Mouse (Mus musculus) midbrain, embryonic 12.5 days (tissue): ENCODE measurements around the gene Arhgap21. TPM values are rescaled to one million over a fixed set of nuclear protein-coding genes. Genes with fewer than 3 reads are reported as not detected.

Experiments used
- ATAC-seq: fragments of 200-750 bp; cut with Nextera tagmentation; 2 replicates; pipeline ENCODE4 v1.8.0; 2017; ENCODE audit warnings: low read depth, moderate TSS enrichment, moderate library complexity; ENCODE audit not compliant: low FRiP score
- H3K27ac ChIP-seq: fragments of 300-500 bp; sonication (generic); replicated peaks from 2 replicates; pipeline ENCODE4 v1.5.1; 2016; ENCODE audit warnings: mild to moderate bottlenecking
- H3K27me3 ChIP-seq: fragments of 300-500 bp; sonication (generic); 2 replicates; pipeline ENCODE4 v1.6.1; 2016; ENCODE audit warnings: mild to moderate bottlenecking
- H3K36me3 ChIP-seq: fragments of 300-500 bp; sonication (generic); 2 replicates; pipeline ENCODE4 v1.6.1; 2016
- H3K4me1 ChIP-seq: fragments of 300-500 bp; sonication (generic); 2 replicates; pipeline ENCODE4 v1.6.1; 2016
- H3K4me2 ChIP-seq: fragments of 300-500 bp; sonication (generic); replicated peaks from 2 replicates; pipeline ENCODE4 v1.6.1; 2016; ENCODE audit warnings: mild to moderate bottlenecking, moderate library complexity
- H3K4me3 ChIP-seq: fragments of 300-500 bp; sonication (generic); 2 replicates; pipeline ENCODE4 v1.5.1; 2016; ENCODE audit warnings: mild to moderate bottlenecking
- H3K9ac ChIP-seq: fragments of 300-500 bp; sonication (generic); replicated peaks from 2 replicates; pipeline ENCODE4 v1.6.1; 2016; ENCODE audit warnings: mild to moderate bottlenecking, moderate library complexity
- H3K9me3 ChIP-seq: fragments of 300-500 bp; sonication (generic); 2 replicates; pipeline ENCODE4 v1.6.1; 2016; ENCODE audit warnings: mild to moderate bottlenecking
- WGBS: fragments of 180-500 bp; shearing (Covaris S2); methylation state at CpG from one replicate; pipeline ENCODE4 v1.1.7; 2016; 5-methylcytosine and 5-hydroxymethylcytosine counted together
- polyA plus RNA-seq: library from polyadenylated mRNA; unstranded; fragments of >200 nt; fragmentation: Nextera tagmentation; extraction: Ambion mirVana; gene quantifications from 2 replicates; pipeline ENCODE4 v1.2.1, GENCODE M21; 2016

The Arhgap21 gene
- polyA plus RNA-seq, 1 experiment from 2014 or later: 67.8 TPM

DNA sequence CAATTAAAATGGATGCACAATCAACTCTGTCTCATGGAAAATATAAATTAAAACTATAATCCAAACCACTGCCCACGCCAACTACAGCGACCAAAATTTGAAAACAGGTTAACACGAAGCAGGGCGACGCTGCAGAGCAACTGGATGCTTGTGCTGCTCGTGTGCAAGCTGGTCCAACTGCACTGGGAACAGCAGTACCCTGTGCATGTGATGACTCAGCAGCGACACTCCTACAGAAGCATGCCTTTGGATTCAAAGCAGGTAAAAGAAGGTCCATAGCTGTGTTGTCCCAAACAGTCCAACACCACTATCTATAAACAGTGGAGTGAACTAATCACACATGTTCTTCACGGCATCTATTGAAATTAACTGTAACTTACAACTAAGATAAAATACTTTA is 63.3 kb downstream of the Arhgap21 start:
- no peak overlapping the region for H3K4me3 ChIP-seq
- WGBS: 94% methylated on average over 8 of the region's 8 CpGs
- no peak overlapping the region for H3K4me2 ChIP-seq
- H3K4me1 ChIP-seq: no peaks in the 10 kb centered on the region
- H3K9ac ChIP-seq: no peak overlapping the region
- no peaks in the 10 kb centered on the region for H3K27me3 ChIP-seq
- peaks cover 12% of the 10 kb centered on the region; the same call in 1 of the 2 replicates for H3K36me3 ChIP-seq
- no peak for ATAC-seq
- H3K9me3 ChIP-seq: no peaks in the 10 kb centered on the region
- H3K27ac ChIP-seq: no peak overlapping the region

DNA sequence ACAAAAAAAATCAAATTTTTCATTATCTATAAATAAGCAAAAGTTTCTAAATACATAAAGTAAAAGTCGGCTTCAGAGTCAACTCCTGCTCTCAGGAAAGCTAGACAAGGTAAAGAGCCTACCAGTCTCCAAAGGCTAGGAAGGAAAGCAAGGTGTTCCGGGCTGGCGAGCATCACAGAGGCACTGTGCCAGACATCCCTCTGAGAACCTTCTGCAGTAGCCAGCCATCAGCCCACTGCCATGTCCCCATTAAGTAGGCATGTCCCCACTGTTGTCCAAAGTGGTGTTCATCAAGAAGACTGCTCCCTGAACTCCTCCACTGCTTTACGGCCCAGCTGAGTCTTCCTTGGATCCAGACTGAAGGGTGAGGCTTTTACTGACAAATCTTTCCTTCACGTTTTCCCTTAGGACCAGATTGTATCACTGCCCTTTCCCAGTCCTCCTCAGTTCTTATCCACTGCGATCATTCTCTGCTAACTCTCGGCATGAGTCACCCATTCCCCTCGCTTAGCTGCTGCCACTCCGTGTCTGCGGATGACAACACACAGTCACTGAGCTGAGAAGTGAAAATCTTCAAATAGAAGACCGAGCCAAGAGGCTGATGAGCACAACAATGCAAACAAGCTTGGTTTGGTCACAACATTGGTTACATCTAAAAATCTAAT is 65.6 kb downstream of the Arhgap21 start:
- Histone ChIP-seq H3K27ac (no peak overlapping the region), H3K4me3 (no peak overlapping the region), H3K36me3 (0 out of 2 replicates have a peak, but pooled peaks cover 4% of the 10 kb centered on the region), H3K9me3 (no peaks in the 10 kb centered on the region), H3K4me2 (no peak overlapping the region), H3K9ac (no peak overlapping the region), H3K4me1 (peaks cover 3% of the 10 kb centered on the region; the same call in 1 of the 2 replicates), H3K27me3 (no peaks in the 10 kb centered on the region)
- no peak for ATAC-seq
- WGBS: 91% methylated on average over 11 of the region's 11 CpGs

DNA sequence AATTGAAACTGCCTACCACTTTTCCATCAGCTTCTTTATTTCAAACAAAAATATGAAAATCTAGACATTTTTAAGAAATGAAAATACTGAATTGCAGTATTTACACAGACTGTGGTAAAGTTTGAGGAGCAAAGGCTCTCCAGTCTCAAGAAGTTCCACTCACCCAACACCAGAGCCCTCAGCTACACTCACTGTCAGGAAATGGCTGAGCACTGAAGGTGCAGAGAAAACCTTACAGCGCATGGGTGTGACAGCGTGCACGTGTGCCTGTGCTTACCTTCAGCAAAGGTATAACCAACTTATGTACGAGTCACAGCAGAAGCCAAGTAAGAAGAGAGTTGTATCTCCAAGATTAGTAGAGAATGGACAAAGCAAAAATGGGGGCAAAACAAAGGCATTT is 66.8 kb downstream of the Arhgap21 start:
- H3K4me3 ChIP-seq: no peak overlapping the region
- H3K9me3 ChIP-seq: no peaks in the 10 kb centered on the region
- no peak for ATAC-seq
- 97% methylated on average over 4 of the region's 4 CpGs for WGBS
- 0 out of 2 replicates have a peak, but pooled peaks cover 4% of the 10 kb centered on the region for H3K36me3 ChIP-seq
- H3K4me1 ChIP-seq: peaks cover 3% of the 10 kb centered on the region; the same call in 1 of the 2 replicates
- no peaks in the 10 kb centered on the region for H3K27me3 ChIP-seq
- no peak overlapping the region for H3K27ac ChIP-seq
- no peak overlapping the region for H3K4me2 ChIP-seq
- no peak overlapping the region for H3K9ac ChIP-seq

DNA sequence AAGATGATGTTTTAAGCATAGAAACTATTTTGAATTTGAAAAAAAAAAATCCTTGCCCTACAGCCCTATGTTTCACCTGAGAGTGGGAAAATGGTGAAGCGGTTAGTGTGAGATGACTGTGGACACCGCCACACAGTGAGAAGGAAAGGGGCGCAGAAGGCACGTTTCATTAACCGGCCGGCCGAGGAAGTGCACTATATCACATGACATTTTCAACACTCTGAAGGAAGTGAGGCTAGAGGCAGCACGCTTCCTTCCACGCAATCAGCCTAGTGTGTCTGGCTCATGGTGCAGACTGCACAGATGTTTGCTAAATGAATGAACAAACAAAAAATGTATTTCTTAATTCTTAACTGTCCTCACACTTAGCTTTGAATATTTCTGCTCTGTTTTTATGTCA is 69.4 kb downstream of the Arhgap21 start:
- ATAC-seq: no peak
- Histone ChIP-seq H3K27ac (no peak overlapping the region), H3K36me3 (0 out of 2 replicates have a peak, but pooled peaks cover 4% of the 10 kb centered on the region), H3K27me3 (no peaks in the 10 kb centered on the region), H3K9me3 (no peaks in the 10 kb centered on the region), H3K4me1 (peaks cover 8% of the 10 kb centered on the region; the same call in 1 of the 2 replicates), H3K4me2 (no peak overlapping the region), H3K9ac (no peak overlapping the region), H3K4me3 (no peak overlapping the region)
- 86% methylated on average over 9 of the region's 9 CpGs for WGBS

DNA sequence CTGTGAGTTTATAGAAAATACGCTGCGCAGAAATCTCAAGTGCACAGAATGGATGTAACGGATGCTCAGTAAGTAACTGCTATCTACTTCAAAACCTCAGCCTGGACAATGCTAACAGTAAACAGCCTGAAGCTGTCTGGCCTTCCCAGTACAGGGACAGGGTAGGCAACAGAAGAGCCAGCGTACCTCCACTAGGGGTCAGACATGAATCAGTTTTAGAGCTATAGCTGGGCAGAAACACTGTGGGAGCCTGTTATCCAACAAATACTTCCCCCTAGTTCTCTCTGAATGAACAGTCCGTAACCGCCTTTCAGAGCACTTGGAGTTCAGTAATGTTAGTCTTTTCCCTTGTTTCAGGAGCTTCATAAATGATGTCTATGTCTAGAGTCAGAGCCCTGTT is 70.0 kb downstream of the Arhgap21 start:
- Histone ChIP-seq H3K9ac (no peak overlapping the region), H3K4me2 (no peak overlapping the region), H3K4me3 (no peak overlapping the region), H3K27me3 (no peaks in the 10 kb centered on the region), H3K4me1 (peaks cover 12% of the 10 kb centered on the region; the same call in 1 of the 2 replicates), H3K36me3 (0 out of 2 replicates have a peak, but pooled peaks cover 4% of the 10 kb centered on the region), H3K27ac (no peak overlapping the region), H3K9me3 (no peaks in the 10 kb centered on the region)
- WGBS: 44% methylated on average over 6 of the region's 6 CpGs
- ATAC-seq: peak; percentile 85

DNA sequence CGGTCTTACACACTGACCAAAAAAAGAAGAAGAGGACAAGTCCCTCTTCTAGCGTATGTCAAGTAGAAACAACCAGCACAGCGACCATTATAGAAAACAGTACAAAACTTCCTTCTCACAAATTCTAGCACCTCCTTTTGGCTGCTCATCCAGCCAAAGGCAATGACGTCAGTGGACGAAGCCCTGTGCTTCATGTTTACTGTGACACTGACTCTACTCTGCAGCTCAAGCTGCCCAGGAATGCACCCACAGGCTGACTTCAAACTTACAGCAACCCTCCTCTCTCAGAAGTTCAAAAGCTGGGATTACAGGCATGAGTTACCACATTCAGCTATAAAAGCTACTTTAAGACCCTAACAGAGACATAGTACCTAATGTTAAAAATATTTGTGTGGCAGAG is 72.2 kb downstream of the Arhgap21 start:
- no peaks in the 10 kb centered on the region for H3K27me3 ChIP-seq
- peaks cover 5% of the 10 kb centered on the region; the same call in 1 of the 2 replicates for H3K36me3 ChIP-seq
- H3K4me2 ChIP-seq: no peak overlapping the region
- 84% methylated on average over 5 of the region's 5 CpGs for WGBS
- H3K4me3 ChIP-seq: no peak overlapping the region
- no peak overlapping the region for H3K9ac ChIP-seq
- H3K9me3 ChIP-seq: no peaks in the 10 kb centered on the region
- no peak for ATAC-seq
- peaks cover 12% of the 10 kb centered on the region; the same call in 1 of the 2 replicates for H3K4me1 ChIP-seq
- no peak overlapping the region for H3K27ac ChIP-seq

DNA sequence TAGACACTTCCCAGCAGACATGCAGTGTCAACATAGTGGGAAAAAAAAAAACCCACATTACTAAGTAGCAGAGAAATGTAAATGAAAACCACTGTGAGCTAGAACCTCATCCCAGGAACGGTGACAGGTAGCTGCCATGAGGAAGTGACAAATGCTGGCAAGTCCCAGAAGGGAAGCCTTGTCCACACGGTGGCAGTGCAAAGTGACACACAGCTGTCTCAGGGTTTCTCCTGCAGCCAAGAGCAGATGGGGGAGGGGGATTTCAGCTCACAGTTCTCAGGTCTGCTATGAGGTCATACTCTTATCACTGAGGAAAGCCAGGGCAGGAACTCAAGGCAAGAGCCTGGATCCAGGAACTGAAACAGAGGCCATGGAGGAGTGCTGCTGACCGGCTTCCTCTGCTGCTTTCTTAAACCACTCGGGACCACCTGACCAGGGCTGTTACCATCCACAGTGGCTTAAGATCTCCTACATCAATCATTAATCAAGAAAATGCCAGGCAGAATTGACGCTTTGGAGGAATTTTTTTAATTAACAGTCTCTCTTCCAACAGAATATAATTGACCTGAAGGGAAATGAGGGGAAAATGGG is 74.5 kb downstream of the Arhgap21 start:
- peak; percentile 61; the same call in 1 of the 2 replicates for ATAC-seq
- Histone ChIP-seq H3K27ac (0 out of 2 replicates have a peak overlapping the region, but pooled peaks have one; percentile 39), H3K4me1 (peaks cover 9% of the 10 kb centered on the region; the same call in 1 of the 2 replicates), H3K9ac (no peak overlapping the region), H3K4me3 (no peak overlapping the region), H3K4me2 (no peak overlapping the region), H3K9me3 (no peaks in the 10 kb centered on the region), H3K27me3 (no peaks in the 10 kb centered on the region), H3K36me3 (peaks cover 11% of the 10 kb centered on the region; the same call in 1 of the 2 replicates)
- 47% methylated on average over 5 of the region's 5 CpGs for WGBS

DNA sequence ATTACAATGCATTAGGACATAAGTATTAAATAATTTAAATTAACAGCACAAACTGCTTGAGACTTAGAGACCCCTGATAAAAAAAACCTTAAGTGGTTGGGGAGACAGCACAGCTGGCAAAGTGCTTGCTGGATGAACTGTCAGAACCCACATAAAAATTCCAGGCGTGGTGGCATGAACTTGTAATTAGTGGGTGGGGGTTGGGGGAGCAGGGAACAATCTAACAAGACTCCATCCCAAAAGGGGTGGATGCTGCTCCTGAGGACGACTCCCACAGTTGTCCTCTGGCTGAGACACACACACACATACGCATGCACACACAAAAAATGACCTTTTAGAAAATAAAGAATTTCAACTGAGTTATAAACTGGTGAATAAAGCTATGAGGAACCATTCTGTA is 79.9 kb downstream of the Arhgap21 start:
- H3K4me3 ChIP-seq: no peak overlapping the region
- 86% methylated on average over 3 of the region's 3 CpGs for WGBS
- ATAC-seq: no peak
- no peak overlapping the region for H3K4me2 ChIP-seq
- H3K4me1 ChIP-seq: no peaks in the 10 kb centered on the region
- H3K9ac ChIP-seq: no peak overlapping the region
- no peaks in the 10 kb centered on the region for H3K27me3 ChIP-seq
- no peaks in the 10 kb centered on the region for H3K9me3 ChIP-seq
- no peak overlapping the region for H3K27ac ChIP-seq
- peaks cover 29% of the 10 kb centered on the region for H3K36me3 ChIP-seq

DNA sequence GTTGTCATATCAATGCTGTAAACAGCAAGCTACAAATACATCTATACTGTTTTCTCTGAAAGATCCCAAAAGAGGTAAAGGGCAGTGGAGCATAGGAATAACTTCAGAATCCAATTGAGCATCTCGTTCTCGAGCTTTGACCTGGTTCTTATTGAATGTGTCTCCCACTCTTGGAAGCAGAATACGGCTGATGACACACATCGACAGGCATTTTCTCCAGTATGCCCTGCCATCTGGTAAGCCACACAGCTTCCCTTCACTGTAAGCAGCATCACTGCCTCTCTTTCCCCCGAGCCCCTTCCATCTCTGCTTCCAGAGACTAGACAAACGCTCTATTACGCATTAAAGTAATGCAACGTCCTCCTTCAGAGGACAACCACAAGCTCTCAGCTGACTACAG is 85.4 kb downstream of the Arhgap21 start:
- ATAC-seq: no peak
- H3K4me3 ChIP-seq: no peak overlapping the region
- 88% methylated on average over 8 of the region's 8 CpGs for whole genome bisulfite sequencing
- H3K27me3 ChIP-seq: no peaks in the 10 kb centered on the region
- H3K36me3 ChIP-seq: peaks cover 53% of the 10 kb centered on the region
- no peaks in the 10 kb centered on the region for H3K9me3 ChIP-seq
- no peak overlapping the region for H3K9ac ChIP-seq
- no peak overlapping the region for H3K27ac ChIP-seq
- H3K4me2 ChIP-seq: no peak overlapping the region
- no peaks in the 10 kb centered on the region for H3K4me1 ChIP-seq

DNA sequence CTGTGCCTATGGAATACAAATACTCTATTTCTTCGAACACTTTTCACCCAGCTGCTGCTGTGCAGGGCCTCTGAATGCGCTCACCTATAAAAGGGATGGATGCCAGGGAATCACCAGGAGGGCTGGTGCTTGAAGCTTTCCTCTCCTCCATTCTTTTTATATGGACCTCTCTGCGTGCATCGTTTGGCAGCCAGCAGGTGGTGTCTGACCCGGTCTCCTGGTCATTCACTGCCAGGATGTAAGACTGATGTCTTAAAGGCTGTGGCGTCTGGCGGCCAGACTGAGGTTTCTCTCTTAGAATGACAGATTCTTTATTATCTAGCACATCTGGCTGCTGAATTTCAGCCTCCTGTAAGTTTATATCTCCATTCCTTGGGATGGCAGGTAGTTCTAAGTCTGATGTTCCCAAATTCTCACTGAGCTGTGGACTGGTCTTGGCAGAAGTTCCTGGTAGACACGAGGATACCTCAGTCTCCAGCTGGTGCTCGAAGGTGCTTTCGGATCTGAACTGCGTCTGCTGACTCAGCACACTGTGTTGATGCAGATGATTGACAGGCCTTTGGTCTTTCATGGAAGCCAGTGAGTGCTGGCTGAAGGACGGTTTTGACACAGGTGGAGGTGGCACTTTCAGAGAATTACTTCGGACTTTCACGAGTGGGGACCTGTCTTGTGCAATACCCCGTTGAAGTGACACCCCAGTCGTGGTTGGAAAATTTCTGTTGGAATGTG is 88.6 kb downstream of the Arhgap21 start:
- peaks cover 43% of the 10 kb centered on the region for H3K36me3 ChIP-seq
- no peak overlapping the region for H3K4me3 ChIP-seq
- no peaks in the 10 kb centered on the region for H3K4me1 ChIP-seq
- H3K9ac ChIP-seq: no peak overlapping the region
- no peak for ATAC-seq
- no peak overlapping the region for H3K4me2 ChIP-seq
- no peaks in the 10 kb centered on the region for H3K9me3 ChIP-seq
- WGBS: 79% methylated on average over 16 of the region's 16 CpGs
- H3K27me3 ChIP-seq: no peaks in the 10 kb centered on the region
- H3K27ac ChIP-seq: no peak overlapping the region

DNA sequence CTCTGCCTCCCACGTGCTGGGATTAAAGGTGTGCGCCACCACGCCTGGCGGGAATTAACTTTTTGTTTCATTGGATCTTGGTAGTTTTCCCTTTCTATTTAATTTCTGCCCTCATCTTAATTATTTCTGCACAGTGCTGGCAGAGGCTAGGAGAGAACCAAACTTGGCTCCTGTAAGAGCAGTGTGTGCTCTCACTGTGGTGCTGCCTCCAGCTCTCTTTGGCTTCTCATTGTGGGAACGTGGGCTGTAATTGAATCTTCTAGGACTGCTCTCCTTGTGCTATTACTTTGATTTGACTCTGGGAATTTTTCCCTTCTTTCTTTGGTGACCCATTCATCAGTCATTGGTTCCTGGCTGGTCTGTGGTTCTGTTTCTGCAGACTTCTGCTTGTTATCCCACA is 94.1 kb downstream of the Arhgap21 start:
- Histone ChIP-seq H3K9me3 (no peaks in the 10 kb centered on the region), H3K27me3 (no peaks in the 10 kb centered on the region), H3K27ac (no peak overlapping the region), H3K4me1 (no peaks in the 10 kb centered on the region), H3K36me3 (peaks cover 38% of the 10 kb centered on the region), H3K4me2 (no peak overlapping the region), H3K4me3 (no peak overlapping the region), H3K9ac (no peak overlapping the region)
- WGBS: 94% methylated on average over 5 of the region's 5 CpGs
- ATAC-seq: no peak
